Mouse (Mus musculus) midbrain, embryonic 12.5 days (tissue): ENCODE data around the gene Marveld3. TPM values are rescaled to one million over a fixed set of nuclear protein-coding genes. Genes with fewer than 3 reads are reported as not detected.
A peak's percentile ranks its signal among the peaks of the same experiment; 100 is the strongest.

Experiments
- ATAC-seq: fragments of 200-750 bp; cut with Nextera tagmentation; 2 replicates; pipeline ENCODE4 v1.8.0; 2017; ENCODE audit warnings: low read depth, moderate TSS enrichment, moderate library complexity; ENCODE audit not compliant: low FRiP score
- H3K27ac ChIP-seq: fragments of 300-500 bp; sonication (generic); replicated peaks from 2 replicates; pipeline ENCODE4 v1.5.1; 2016; ENCODE audit warnings: mild to moderate bottlenecking
- H3K27me3 ChIP-seq: fragments of 300-500 bp; sonication (generic); 2 replicates; pipeline ENCODE4 v1.6.1; 2016; ENCODE audit warnings: mild to moderate bottlenecking
- H3K36me3 ChIP-seq: fragments of 300-500 bp; sonication (generic); 2 replicates; pipeline ENCODE4 v1.6.1; 2016
- H3K4me1 ChIP-seq: fragments of 300-500 bp; sonication (generic); 2 replicates; pipeline ENCODE4 v1.6.1; 2016
- H3K4me2 ChIP-seq: fragments of 300-500 bp; sonication (generic); replicated peaks from 2 replicates; pipeline ENCODE4 v1.6.1; 2016; ENCODE audit warnings: mild to moderate bottlenecking, moderate library complexity
- H3K4me3 ChIP-seq: fragments of 300-500 bp; sonication (generic); 2 replicates; pipeline ENCODE4 v1.5.1; 2016; ENCODE audit warnings: mild to moderate bottlenecking
- H3K9ac ChIP-seq: fragments of 300-500 bp; sonication (generic); replicated peaks from 2 replicates; pipeline ENCODE4 v1.6.1; 2016; ENCODE audit warnings: mild to moderate bottlenecking, moderate library complexity
- H3K9me3 ChIP-seq: fragments of 300-500 bp; sonication (generic); 2 replicates; pipeline ENCODE4 v1.6.1; 2016; ENCODE audit warnings: mild to moderate bottlenecking
- WGBS: fragments of 180-500 bp; shearing (Covaris S2); methylation state at CpG from one replicate; pipeline ENCODE4 v1.1.7; 2016; 5-methylcytosine and 5-hydroxymethylcytosine counted together
- polyA plus RNA-seq: library from polyadenylated mRNA; unstranded; fragments of >200 nt; fragmentation: Nextera tagmentation; extraction: Ambion mirVana; gene quantifications from 2 replicates; pipeline ENCODE4 v1.2.1, GENCODE M21; 2016

Marveld3 gene
- polyA plus RNA-seq, result 0.68 and 1.0 TPM in 2 replicates

DNA sequence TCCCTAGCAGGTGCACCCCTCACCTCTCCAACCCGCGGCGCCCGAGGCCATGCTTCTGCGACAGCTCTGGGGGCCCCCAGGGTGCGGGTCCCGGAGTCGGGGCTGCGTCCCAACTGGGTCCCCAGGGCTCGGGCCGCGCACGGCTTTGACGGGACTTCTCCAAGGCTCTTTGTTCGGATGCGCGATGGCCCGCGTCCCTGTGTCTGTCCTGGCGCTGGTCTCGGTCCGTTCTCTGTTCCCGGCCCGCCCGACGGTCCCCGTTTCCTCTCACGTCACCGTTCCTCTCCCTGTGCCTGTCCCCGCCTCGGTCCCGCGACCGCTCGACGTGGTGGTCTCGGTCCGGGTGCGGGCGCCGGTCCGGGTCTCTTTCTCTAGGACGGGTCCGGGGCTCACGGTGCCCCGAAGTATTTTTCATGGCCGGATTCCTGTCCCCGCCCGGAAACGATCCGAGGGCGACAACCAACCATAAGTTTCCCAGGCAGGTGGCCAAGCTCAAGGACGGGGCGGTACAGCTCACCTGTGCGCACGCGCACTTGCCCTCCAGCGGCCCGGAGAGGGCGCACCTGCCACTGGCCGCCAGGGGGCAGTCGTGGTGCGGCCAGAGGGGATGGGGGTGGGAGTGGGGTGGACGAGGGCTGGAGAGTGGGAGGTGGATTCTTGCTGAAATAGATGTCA is at the start of gene Marveld3:
TSS of gene Marveld3 (minus strand) at position 511 of the 675 bp plus-strand sequence.
- peak within 1 kb of the TSS; percentile 21; the same call in 1 of the 2 replicates for H3K9ac ChIP-seq

DNA sequence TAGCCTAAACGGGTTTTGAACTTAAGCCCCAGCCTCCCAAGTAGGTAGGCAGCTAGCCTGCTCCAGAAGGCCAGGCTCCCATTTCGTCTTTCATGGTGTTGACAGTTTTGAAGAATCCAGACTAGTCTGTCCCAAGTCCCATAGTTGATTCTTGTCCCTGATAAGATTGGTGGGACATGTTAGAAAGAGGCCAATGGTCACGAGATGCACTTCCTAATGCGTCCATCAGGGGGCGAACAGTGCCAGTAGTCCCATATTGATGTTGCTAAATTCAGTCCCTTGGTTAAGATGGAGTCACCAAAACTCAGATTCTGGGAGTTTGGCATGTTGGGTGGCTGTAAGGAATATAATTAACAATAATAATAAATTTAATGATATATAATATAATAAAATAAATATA is 48.9 kb upstream of the Marveld3 start:
- Histone ChIP-seq H3K4me1 (peaks cover 7% of the 10 kb centered on the region; the same call in 1 of the 2 replicates), H3K27me3 (peaks cover 2% of the 10 kb centered on the region; the same call in 1 of the 2 replicates), H3K9me3 (no peaks in the 10 kb centered on the region), H3K4me2 (no peak overlapping the region), H3K36me3 (no peaks in the 10 kb centered on the region), H3K9ac (no peak overlapping the region), H3K27ac (no peak overlapping the region), H3K4me3 (no peak overlapping the region)
- WGBS, result 35% methylated on average over 5 of the region's 5 CpGs
- ATAC-seq, result no peak

More for the DNA sequence above, at the start of gene Marveld3:
- H3K4me3 ChIP-seq, result peak within 1 kb of the TSS; percentile 45
- H3K27ac ChIP-seq, result no peak within 1 kb of the TSS
- H3K9me3 ChIP-seq, result no peaks in the 10 kb centered on the region
- ATAC-seq, result peak; percentile 52
- peaks cover 21% of the 10 kb centered on the region for H3K4me1 ChIP-seq
- H3K4me2 ChIP-seq, result peak within 1 kb of the TSS; percentile 62
- WGBS, result 3% methylated on average over 64 of the region's 64 CpGs
- H3K27me3 ChIP-seq, result peaks cover 48% of the 10 kb centered on the region
- H3K36me3 ChIP-seq, result no peaks in the 10 kb centered on the region

DNA sequence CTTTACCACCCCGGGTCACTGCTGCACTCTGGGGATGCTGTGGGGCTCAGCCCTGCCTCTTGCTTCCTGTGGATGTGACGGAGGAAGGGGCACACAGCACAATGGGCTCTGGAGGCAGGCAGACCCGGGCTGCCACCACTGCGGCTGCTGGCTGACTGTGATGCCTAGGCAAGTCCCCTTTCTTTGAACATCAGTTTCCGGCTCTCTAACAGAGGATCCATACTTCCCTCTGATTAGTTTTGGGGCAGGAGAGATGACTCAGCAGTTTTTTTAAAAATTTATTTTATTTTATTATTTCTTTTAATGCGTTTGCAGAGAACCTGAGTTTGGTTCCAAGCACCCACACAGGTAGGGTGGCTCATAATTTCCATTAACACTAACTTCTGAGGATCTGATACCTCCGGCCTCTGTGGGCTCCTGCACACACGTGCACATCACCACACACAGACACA is 47.0 kb upstream of the Marveld3 start:
- Histone ChIP-seq H3K36me3 (no peaks in the 10 kb centered on the region), H3K4me1 (peaks cover 7% of the 10 kb centered on the region; the same call in 1 of the 2 replicates), H3K9ac (no peak overlapping the region), H3K4me2 (no peak overlapping the region), H3K27me3 (peaks cover 2% of the 10 kb centered on the region; the same call in 1 of the 2 replicates), H3K4me3 (no peak overlapping the region), H3K27ac (no peak overlapping the region), H3K9me3 (no peaks in the 10 kb centered on the region)
- no peak for ATAC-seq
- 71% methylated on average over 8 of the region's 8 CpGs for WGBS

DNA sequence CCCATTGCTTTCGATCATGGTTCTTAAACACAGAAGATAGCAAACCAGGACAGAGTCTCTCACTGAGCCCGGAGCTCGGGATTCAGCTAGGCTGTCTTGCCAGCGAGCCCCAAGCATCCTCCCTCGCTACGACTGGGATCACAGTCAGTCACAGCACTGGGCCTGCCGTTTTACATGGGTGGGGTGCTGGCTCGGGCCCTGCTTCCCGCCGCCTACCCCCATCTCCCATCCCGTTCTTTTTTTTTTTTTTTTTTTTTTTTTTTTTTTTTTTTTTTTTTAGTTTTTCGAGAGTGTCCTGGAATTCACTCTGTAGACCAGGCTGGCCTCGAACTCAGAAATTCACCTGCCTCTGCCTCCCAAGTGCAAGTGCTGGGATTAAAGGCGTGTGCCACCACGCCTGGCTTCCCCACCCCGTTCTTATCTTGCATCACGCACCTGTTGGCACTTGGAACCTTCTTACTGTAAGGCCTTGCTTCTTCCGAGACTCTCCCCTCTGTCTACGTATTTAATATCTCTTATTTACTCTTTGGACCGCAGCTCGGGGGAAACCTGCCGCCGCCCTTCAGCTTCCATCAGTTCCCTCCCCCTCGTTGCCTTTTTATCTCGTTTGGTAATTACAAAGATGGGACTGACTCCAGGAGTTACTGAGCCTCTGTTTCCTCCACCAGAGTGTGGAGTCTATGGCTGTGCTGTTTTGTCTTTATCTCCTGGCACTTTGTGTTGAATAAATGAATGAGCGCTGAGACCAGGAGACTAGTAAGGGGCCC is 46.4 kb upstream of the Marveld3 start:
- Histone ChIP-seq H3K9me3 (no peaks in the 10 kb centered on the region), H3K4me2 (no peak overlapping the region), H3K36me3 (no peaks in the 10 kb centered on the region), H3K27me3 (peaks cover 2% of the 10 kb centered on the region; the same call in 1 of the 2 replicates), H3K4me1 (peaks cover 7% of the 10 kb centered on the region; the same call in 1 of the 2 replicates), H3K9ac (no peak overlapping the region), H3K27ac (no peak overlapping the region), H3K4me3 (no peak overlapping the region)
- no peak for ATAC-seq
- 90% methylated on average over 26 of the region's 26 CpGs for WGBS

DNA sequence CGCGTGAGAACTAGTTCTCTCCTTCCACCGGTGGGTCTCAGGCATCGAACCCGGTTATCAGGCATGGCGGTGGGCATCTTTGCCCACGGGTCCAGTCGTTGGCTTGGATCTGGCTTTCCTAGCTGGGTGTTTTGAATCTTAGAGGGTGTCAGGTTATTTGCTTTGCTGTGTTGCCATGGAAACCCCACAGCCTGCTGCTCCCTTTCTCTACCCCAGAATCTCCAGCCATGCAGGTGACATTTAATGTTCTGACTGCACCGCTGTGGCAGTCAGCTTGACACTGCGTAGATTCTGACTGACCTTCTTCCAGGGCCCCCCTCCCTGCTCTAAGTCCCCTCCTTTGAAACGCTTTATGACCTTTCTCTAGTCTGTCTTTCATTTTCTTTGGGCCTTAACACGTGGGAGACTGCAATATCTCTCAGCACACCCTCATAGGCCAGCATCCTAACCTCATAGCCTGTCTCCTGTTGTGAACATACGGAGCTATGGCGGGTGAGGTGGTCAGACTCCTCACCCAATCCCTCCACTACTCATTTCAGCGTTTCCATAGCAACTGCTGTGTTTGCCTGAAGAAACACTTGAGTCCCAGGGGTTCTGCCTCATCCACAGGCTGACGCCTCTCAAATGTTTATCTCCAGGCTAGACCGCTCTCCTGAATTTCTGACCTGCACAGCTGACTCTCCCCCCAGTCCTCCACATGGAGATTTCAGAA is 44.5 kb upstream of the Marveld3 start:
- Histone ChIP-seq H3K27ac (peak overlapping the region; percentile 60), H3K27me3 (no peaks in the 10 kb centered on the region), H3K4me1 (peaks cover 7% of the 10 kb centered on the region; the same call in 1 of the 2 replicates), H3K36me3 (no peaks in the 10 kb centered on the region), H3K9ac (no peak overlapping the region), H3K9me3 (no peaks in the 10 kb centered on the region), H3K4me3 (no peak overlapping the region), H3K4me2 (no peak overlapping the region)
- ATAC-seq, result no peak; the same call in 1 of the 2 replicates
- WGBS, result 62% methylated on average over 17 of the region's 17 CpGs

DNA sequence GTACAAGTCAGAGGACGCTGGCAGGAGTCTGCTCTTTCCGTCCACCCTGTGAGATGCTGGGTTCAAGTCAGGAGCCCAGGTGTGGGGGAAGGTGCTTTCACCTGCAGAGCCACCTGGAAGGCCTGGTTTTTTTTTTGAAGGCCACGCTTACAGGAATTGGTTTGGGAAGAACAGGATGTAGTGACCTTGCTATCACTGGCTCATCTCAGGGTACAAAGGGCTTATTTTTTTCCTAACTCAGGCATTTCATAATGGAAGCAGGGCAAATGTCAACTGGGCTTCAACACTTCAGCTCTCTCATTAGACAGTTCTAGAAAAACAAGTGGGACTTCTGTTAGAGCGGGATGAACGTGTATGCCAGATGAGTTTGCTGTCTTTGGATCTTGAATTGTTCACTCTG is 42.3 kb upstream of the Marveld3 start:
- 84% methylated on average over 5 of the region's 5 CpGs for WGBS
- ATAC-seq, result no peak
- H3K9me3 ChIP-seq, result no peaks in the 10 kb centered on the region
- no peak overlapping the region for H3K27ac ChIP-seq
- no peak overlapping the region for H3K9ac ChIP-seq
- H3K4me1 ChIP-seq, result peaks cover 7% of the 10 kb centered on the region; the same call in 1 of the 2 replicates
- no peak overlapping the region for H3K4me2 ChIP-seq
- no peak overlapping the region for H3K4me3 ChIP-seq
- no peaks in the 10 kb centered on the region for H3K27me3 ChIP-seq
- no peaks in the 10 kb centered on the region for H3K36me3 ChIP-seq

DNA sequence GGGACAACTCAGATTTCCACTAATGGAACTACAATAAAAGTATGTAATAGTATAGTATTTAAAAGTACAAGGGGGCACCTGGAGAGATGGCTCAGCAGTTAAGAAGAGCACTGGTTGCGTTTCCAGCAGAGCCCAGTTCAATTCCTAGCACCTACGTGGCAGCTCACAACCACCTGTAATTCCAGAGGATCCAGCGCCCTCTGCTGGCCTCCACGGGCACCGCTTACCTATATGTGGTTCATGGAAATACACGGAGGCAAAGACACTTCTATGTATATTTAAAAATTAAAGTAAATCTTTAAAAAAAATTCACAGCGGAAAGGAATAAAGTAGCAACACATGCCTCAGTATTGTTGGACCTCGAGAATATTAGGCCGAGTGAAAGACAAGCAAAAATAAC is 41.0 kb upstream of the Marveld3 start:
- H3K36me3 ChIP-seq, result no peaks in the 10 kb centered on the region
- H3K9me3 ChIP-seq, result no peaks in the 10 kb centered on the region
- no peak for ATAC-seq
- no peak overlapping the region for H3K9ac ChIP-seq
- H3K4me3 ChIP-seq, result no peak overlapping the region
- H3K4me2 ChIP-seq, result no peak overlapping the region
- 34% methylated on average over 9 of the region's 9 CpGs for WGBS
- peaks cover 7% of the 10 kb centered on the region; the same call in 1 of the 2 replicates for H3K4me1 ChIP-seq
- no peak overlapping the region for H3K27ac ChIP-seq
- H3K27me3 ChIP-seq, result no peaks in the 10 kb centered on the region

DNA sequence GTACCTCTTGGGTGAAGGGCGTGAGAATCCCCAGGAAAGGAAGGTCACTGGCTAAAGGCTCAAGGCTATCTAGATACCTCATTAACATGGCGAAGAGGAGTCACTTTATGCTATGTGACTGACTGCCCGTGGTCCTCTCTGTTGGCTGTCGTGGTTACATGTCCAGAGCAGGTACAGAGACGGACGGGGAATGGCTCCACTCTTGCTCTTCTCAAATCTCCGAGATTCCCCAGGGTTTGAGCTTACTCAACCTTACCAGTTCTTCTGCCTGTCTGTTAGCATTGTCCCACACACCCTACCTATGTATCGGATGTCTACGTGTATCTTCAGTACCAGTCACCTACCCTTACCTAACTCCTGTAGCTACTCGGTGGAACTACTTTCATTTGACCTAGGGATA is 38.0 kb upstream of the Marveld3 start:
- no peak overlapping the region for H3K9ac ChIP-seq
- H3K4me3 ChIP-seq, result no peak overlapping the region
- WGBS, result 87% methylated on average over 10 of the region's 10 CpGs
- no peak overlapping the region for H3K27ac ChIP-seq
- no peaks in the 10 kb centered on the region for H3K36me3 ChIP-seq
- H3K27me3 ChIP-seq, result no peaks in the 10 kb centered on the region
- H3K4me1 ChIP-seq, result no peaks in the 10 kb centered on the region
- no peak overlapping the region for H3K4me2 ChIP-seq
- H3K9me3 ChIP-seq, result no peaks in the 10 kb centered on the region
- ATAC-seq, result no peak

DNA sequence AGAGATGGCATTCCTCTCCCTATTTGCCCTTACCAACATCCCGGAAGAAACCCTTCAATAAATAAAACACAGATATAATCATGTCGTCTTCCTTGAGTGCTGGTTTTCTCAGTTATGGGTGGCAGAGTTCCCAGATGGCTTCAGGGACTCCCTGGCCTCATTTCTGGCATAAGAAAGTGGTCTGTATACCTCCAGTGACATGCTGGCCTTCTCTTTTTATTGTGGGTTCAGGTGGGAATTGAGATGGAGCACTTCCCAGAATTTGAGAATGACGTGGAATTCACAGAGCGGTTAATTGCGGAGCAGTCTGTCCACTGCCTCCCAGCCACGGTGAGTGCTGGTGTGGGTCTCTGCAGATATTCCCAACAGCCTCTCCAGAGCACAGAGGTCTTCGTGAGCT is 36.1 kb upstream of the Marveld3 start:
- H3K4me2 ChIP-seq, result no peak overlapping the region
- no peaks in the 10 kb centered on the region for H3K27me3 ChIP-seq
- ATAC-seq, result no peak
- no peak overlapping the region for H3K4me3 ChIP-seq
- no peaks in the 10 kb centered on the region for H3K9me3 ChIP-seq
- 88% methylated on average over 7 of the region's 7 CpGs for WGBS
- no peaks in the 10 kb centered on the region for H3K4me1 ChIP-seq
- no peaks in the 10 kb centered on the region for H3K36me3 ChIP-seq
- no peak overlapping the region for H3K27ac ChIP-seq
- H3K9ac ChIP-seq, result no peak overlapping the region

DNA sequence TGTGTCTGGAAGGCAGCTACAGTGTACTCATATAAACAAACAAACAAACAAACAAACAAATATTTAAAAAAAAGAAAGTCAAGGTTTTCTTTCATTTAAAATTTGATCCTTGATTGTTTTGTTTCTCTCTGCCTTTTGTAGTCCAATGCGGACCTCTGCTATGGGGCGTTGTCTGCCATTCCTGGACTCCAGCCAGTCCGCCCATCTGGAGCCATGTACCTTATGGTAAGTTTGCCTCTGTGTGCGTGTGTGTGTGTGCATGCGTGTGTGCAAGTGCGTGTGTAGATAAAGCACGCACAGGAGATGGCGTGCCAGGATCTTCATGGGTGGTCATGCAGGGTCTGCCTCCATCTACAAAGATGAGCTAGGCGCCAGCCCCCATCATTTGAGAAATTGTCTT is 35.4 kb upstream of the Marveld3 start:
- H3K27me3 ChIP-seq, result no peaks in the 10 kb centered on the region
- H3K4me1 ChIP-seq, result no peaks in the 10 kb centered on the region
- no peak for ATAC-seq
- H3K9ac ChIP-seq, result no peak overlapping the region
- H3K4me3 ChIP-seq, result no peak overlapping the region
- H3K4me2 ChIP-seq, result no peak overlapping the region
- H3K9me3 ChIP-seq, result no peaks in the 10 kb centered on the region
- no peaks in the 10 kb centered on the region for H3K36me3 ChIP-seq
- H3K27ac ChIP-seq, result no peak overlapping the region
- WGBS, result 95% methylated on average over 9 of the region's 9 CpGs

DNA sequence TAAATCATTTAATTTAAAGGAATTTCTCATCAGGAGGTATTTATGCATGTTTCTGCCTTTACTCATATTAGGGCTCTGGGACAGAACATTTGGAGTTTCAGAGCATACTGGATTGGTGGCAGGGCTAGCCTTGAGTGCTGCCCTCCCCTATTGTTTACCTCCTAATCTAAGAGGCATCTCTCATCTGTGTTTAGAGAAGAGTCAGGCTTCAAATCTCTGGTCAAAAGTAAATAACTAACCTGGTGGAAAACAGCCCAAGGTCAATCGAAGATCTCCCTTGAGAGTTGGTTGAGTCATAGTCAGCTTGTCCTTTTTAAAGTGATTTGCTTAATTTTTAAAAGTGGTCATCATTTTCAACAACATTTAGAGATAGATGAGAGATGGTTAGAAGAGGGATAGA is 30.9 kb upstream of the Marveld3 start:
- no peak for ATAC-seq
- WGBS, result 82% methylated on average over 1 of the region's 1 CpGs
- no peak overlapping the region for H3K4me2 ChIP-seq
- H3K36me3 ChIP-seq, result no peaks in the 10 kb centered on the region
- no peaks in the 10 kb centered on the region for H3K9me3 ChIP-seq
- no peaks in the 10 kb centered on the region for H3K27me3 ChIP-seq
- no peaks in the 10 kb centered on the region for H3K4me1 ChIP-seq
- no peak overlapping the region for H3K9ac ChIP-seq
- H3K4me3 ChIP-seq, result no peak overlapping the region
- no peak overlapping the region for H3K27ac ChIP-seq

DNA sequence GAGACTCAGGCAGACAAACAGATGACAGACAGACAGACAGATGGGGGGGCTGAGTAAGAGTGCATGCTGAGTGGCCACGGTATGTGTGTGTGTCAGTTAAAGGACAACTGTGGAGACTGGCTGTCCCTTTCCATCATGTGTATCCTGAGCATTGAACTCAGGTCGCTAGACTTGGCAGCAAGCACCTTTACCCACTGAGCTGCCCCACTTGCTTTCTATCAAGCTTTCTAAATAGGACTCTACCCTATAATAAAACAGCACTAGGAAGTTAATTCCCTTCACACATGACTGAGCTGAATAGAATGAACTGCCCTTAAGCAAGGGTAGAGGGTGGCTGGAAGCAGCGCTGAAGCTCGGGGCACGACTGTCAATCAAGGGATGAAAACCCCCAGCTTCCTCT is 30.2 kb upstream of the Marveld3 start:
- no peaks in the 10 kb centered on the region for H3K4me1 ChIP-seq
- no peak for ATAC-seq
- H3K27ac ChIP-seq, result no peak overlapping the region
- H3K4me2 ChIP-seq, result no peak overlapping the region
- H3K27me3 ChIP-seq, result no peaks in the 10 kb centered on the region
- no peak overlapping the region for H3K9ac ChIP-seq
- H3K36me3 ChIP-seq, result no peaks in the 10 kb centered on the region
- no peaks in the 10 kb centered on the region for H3K9me3 ChIP-seq
- 71% methylated on average over 5 of the region's 5 CpGs for WGBS
- no peak overlapping the region for H3K4me3 ChIP-seq
